Mouse (Mus musculus) heart, postnatal 25 days (tissue): ENCODE results near the gene Nfatc4. TPM values are rescaled to one million over a fixed set of nuclear protein-coding genes. Genes with fewer than 3 reads are reported as not detected.
A peak's percentile ranks its signal among the peaks of the same experiment; 100 is the strongest.

Experiments
- DNase-seq: peaks from one replicate; pipeline ENCODE4 v3.0.0; 2022; ENCODE audit warnings: low spot score
- intact Hi-C: fragments of 180-260 bp; cut with DNase I; formaldehyde crosslinking; loops from one replicate; pipeline ENCODE4 v1.15.1; 2025
- total RNA-seq, 2 experiments: library from RNA; stranded (reverse); gene quantifications; 2 replicates each; pipeline ENCODE4 v1.2.3; 2021

Nfatc4 gene
- total RNA-seq, 2 experiments from 2014 or later: 3.9 to 5.5 TPM

DNA sequence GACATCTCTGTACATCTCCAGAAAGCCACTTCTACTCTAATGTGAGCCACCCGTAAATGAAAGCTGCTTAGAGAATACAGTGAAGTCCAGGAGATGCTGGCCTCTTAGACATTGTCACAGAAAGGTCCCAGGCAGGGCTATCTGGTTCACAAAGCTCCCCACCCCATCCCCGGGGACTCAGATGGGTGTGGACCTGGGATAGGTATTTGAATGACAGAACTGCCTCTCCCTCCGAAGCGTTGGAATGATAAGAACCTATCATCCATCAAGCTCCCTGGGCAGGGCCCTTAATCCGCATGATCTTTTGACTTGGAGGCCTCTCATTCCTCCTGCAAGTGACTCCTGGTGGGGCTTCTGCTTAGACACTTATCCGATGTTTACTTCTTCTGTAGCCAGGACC lies 27.9 kb downstream of the Nfatc4 start:
- no peak for DNase-seq
- intact Hi-C loops: no loop called here

DNA sequence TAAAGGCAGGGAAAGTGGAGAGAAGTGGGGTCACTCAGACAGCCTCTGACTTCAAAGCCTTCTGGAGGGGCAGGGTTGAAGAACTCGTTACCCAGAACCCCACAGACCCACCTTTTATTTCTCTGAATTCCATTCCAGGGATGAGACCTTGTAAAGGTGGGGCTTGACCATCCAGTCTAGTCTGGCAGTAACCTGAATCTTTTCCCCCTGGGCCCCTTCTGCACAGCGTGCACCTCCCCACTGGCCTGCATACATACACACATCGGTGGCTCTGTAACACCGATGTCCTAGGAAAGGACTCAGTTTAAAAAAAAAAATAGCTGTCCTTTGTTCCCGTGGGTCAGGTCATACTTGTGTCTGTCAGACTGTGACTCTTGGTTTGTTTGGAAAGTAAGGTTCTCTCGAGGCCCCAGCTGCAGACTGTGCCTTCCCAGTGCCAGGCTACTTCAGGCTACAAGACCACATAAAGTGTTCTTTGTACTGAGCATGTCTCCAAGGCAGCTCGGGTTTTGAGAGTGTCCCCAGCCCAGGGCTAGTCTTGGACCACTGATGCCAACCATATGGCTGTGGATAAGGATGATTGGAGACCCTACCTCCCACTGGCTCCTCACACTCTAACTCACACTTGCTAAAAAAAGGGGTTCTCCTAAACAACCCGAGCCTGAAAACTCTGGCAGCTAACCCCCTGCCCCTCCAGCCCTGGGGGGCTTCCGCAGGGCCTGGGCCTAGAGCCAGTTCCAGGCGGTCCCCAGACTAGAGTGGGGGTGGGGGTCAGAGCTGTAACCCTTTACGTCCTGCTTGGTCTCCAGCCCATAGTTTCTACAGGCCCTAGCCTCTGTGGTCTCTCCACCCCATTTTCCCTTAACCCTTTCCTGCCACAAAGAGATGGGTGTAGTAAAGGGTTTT lies 30.0 kb downstream of the Nfatc4 start:
- no peak for DNase-seq

DNA sequence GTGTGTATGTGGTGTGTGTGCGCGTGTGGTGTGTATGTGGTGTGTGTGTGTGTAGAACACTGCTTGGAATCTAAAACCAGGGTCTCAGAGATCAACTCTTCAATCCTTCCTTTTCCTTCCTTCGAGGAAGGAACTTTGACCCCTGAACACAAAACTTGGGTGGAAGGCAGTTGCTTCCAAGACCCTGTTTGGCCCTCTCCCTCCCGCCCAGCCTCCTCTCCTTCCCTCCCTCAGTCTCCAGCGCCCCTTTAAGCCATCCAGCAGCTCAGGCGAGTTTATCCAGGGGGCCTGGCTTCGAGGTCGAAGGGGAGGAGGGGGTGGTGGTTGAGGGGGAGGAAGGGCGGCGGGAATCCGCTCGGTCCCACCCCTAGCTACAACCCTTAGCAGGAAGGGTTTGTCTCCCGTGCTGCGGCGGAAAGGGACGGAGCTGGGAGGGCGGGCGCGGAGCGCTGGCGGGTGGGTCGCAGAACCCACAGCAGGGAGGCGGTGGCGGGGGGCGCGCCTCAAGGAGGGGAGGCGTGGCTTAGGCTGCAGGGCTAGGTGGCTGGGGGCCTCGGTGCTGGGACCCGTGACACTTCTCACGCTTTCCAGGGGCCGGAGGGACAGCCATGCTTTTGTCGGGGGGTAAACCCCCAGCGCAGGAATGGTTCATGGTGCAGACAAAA lies 30.8 kb downstream of the Nfatc4 start, which contains the start of gene Nynrin:
Gene Nynrin, plus strand, starts transcription at position 390 of the 665 bp plus-strand sequence.
- intact Hi-C loops: no loop called here
- peak; percentile 72 for DNase-seq

More for the DNA sequence above, 30.0 kb downstream of the Nfatc4 start:
- intact Hi-C loops: no loop called here

DNA sequence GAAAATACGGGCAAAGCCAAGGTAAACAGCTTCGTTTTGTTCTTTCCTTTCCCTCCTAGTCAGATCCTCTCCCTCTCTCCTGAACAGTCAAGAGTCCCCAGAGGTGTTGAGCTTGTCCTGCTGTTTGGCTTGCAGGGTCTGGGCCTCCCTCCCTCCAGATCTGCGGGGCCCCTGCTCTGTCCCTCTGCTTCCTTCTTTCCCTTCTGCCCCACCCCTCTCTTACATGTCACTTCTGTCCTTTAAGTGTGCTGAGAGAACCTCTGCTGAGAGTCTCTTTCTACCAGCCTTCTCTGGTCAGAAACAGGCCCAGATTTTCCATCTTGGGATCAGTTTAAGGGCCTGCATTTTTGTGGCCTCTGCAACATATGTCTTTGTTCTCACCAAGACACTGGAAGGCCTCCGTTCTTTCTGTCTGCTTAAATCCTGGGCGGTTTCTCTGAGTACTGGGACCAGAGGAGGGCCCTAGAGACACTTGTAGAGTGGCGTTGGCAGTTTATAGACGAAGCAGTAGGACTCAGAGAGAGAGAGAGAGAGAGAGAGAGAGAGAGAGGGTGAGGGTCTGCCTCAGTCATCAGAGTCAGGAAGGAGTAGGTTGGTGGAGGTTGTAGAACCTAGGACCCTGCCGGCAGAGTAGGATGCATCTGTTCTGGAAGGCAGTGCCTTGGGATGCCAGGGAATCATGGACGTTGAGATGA lies 31.6 kb downstream of the Nfatc4 start:
- DNase-seq: no peak
- intact Hi-C loops: no loop called here

DNA sequence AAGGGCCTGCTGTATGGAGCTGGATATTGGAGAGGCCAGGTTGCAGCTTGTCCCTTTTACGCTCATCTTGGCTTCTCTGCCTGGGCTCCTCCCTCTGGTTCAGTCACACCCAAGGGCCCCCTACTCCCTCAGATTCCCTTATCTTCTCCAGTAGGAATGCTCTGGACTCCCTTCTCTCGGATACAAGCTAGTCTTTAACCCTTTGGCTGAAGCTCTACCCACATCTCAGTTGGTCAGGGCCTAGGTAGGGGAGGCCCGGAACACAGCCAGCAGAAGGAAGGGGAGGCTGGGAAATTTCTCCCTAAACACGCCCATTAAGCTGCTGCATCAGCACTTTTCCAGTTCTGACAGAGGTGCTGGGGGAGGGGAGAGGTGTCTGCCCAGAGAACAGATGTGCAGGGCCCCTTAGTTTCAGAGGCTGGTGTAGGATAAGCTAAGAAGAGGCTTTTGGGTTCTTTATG lies 32.2 kb downstream of the Nfatc4 start:
- intact Hi-C loops: no loop called here
- DNase-seq: no peak

DNA sequence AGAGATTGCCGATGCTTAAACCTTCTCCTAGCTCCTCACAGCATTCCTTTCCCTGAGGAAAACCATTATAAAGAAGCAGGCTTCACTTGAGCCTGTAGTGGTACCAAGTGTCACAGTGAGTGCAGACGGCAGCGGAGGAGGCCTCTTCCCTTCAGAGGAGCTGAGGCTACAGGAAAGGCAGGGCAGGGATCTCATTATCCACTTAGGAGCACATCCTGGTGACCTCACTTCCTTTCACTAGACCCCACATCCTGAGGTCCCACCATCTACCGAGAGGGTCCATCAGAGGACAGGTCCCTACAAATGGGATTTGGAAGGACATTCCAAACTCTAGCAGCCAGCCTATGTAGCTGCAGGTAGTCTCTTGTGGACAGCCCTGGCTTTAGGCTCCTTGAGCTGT lies 34.6 kb downstream of the Nfatc4 start:
- intact Hi-C loops: no loop called here
- no peak for DNase-seq

DNA sequence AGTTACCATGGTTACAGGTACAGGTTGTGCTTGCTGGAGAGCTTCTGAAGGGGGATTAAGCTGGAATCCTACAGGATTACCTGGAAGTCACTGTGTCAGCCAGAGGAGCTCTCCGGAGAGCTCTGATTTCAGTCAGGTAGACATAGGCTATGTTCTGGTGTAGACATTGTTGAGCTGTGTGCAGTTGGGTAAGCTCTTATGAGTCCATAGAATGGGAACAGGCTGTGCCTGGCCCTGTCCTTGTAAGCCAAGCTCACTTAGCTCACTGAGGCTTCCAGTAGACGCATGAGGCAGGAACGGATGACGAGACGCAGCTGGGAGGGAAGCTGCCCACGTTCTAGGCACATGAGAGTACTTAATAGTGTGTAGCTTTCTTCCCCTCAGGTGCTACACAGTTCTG lies 39.2 kb downstream of the Nfatc4 start:
- intact Hi-C loops: loop anchor here (2.0 kb wide), 1 partner anchor 81 kb away; no protein-coding TSS in a partner anchor

DNA sequence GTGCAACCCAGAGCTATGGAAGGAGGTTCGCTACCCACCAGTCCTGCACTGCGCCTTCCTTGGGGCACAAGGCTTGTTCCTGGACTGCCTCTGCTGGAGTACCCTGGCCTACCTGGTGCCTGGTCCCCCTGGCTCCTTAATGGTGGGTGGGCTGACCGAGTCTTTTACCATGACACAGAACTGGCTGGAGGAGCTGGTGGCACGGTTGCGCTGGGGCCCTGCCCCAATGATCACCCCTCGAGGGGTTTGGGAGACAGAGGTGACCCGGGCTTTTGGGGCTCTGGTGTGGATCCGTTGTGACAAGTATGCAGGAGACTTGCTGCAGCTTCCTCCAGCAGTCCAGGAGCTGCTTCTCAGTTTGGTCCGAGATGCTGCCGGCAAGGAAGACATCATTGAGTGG lies 40.0 kb downstream of the Nfatc4 start:
- no peak for DNase-seq
- intact Hi-C loops: loop anchor here (2.0 kb wide), 1 partner anchor 82 kb away; no protein-coding TSS in a partner anchor

More for the DNA sequence above, 39.2 kb downstream of the Nfatc4 start:
- DNase-seq: no peak

DNA sequence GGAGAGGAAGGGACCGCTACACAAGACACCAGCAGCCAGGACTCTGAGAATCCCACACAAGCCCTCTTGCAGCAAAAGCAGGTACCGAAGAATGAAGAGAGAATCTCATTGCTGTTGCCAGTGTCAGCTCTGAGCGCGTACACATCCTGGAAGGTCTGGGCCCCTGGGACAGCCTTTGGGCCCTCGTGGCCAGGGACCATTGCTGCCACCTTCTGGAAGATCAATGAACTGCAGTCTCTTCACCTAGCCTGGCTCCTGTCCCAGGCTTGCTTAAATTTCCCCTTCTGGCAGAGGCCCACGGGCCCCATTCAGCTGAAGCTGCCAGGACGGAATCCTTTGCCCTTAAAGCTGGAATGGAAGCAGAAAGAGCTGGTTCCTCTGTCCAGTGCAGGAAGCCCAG lies 40.8 kb downstream of the Nfatc4 start:
- DNase-seq: peak; percentile 55
- intact Hi-C loops: loop anchor here (1.0 to 2.0 kb wide), 2 partner anchors 41 to 83 kb away; no protein-coding TSS in a partner anchor

DNA sequence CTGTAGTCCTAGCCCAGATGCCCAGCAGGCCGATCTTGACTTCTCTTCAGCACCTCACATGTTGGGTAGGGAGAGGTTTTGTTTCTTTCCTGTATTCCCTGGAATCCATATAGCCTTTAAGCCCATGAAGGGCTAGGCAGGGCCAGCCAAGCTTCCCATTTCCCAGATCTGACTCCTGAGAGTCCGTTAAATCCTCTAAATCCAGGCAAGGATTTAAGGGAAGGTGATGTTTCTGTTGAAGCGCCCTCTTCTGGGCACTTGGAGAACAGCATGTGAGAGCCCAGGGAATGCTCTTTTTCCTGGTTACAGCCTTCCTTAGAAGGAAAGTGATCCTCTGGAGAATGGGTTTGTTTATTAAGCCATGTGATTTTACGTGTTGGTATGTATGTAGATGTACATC lies 44.0 kb downstream of the Nfatc4 start:
- intact Hi-C loops: no loop called here
- DNase-seq: no peak

DNA sequence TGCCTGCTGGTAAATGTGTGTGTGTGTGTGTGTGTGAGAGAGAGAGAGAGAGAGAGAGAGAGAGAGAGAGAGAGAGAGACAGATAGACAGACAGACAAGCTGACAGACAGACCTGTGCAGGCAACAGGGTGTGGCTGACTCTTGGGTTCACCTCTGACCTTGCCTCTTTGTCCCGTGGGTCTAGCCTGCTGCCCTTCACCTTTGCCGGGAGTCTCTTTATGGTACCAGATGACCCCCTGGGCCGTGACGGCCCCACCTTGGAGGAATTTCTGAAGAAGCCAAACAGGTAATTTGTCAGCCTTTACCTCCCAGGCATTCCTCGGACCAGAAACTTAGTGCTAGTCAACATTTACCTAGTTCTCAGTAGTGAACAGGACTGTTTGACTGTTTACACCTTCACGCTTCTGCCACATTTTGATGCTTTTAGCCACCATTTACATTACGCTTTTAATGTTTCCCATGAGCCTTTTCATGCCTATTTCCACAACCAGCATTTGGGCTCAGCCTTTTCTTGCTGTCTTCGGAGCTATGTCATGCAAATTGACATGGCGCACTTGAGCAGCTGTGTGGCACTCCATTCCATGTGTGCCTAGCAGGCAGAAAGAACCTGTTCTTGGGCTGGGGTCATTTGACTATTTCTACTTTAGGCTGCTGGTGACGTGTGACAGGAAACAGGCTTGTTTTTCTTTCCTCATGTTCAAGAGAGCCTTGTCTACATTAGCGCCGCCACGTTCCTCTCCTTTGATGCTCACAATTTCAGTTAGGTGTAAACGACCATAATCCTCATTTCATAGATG lies 45.5 kb downstream of the Nfatc4 start:
- intact Hi-C loops: no loop called here
- no peak for DNase-seq

DNA sequence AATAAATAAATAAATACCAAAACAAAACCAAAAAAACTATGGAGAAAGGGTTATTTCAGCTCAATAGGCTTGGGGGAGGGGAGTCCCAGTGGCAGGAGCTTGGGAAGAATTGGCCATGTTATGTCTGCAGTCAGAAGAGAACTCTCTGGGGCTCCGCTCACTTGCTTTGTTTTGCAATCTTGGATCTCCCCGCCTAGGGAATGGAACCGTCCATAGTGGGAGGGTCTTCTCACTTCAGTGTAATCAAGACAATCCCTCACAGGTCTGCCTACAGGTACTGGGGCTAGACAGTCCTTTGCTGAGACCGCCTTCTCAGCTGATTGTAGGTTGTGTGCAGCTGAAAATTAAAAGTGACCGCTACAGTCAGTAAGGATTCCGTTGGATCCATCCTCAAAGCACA lies 46.6 kb downstream of the Nfatc4 start:
- intact Hi-C loops: no loop called here
- DNase-seq: no peak

DNA sequence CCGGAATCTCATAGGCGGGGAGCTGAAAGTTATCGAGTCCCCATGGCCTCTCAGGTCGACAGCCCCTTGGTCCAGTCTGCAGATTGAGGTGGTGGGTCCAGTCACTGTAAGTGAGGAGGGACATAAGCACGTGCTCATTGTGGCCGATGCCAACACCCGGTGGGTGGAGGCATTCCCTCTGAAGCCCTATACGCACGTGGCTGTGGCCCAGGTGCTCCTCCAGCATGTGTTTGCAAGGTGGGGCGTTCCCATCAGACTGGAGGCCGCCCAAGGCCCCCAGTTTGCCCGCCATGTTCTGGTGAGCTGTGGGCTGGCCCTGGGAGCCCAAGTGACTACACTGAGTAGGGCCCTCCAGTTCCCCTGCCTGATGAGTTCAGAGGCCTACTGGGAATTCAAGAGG lies 49.1 kb downstream of the Nfatc4 start:
- DNase-seq: no peak
- intact Hi-C loops: no loop called here

DNA sequence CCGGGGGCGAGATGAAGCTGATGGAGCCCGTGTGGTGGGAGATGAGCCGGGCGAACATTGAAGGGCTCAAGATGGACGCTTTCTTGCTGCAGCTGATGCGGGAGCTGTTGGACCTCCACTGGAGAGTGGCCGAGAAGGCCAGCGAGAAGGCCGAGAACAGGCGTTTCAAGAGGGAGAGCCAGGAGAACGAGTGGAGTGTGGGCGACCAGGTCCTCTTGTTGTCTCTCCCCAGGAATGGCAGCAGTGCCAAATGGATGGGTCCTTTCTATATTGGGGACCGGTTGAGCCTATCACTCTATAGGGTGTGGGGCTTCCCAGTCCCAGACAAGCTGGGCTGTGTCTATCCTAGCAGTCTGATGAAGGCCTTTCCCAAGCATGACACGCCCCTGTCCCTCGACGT lies 49.6 kb downstream of the Nfatc4 start:
- DNase-seq: no peak
- intact Hi-C loops: no loop called here

DNA sequence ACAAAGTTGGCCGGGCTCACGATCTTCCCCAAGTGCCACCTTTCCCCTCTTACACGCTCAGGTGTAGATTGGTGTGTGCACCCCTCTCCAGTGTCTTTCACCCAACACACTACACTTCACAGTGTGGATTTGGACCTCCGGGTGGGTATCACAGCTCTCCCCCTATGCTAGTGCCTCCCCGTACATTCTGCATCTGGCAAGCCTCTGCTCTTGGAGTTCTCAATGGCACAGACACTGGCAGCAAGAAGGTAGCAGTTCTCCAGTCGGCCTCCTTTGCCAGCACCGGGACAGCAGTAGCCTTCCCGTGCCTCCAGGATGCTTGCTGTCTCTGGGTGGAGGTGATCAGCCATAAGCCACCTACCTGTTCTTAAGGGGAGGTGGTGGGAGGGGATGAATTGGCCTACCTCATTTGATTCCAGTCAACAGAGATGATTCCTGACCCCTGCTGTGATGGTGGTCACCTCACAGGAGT lies 50.3 kb downstream of the Nfatc4 start:
- intact Hi-C loops: no loop called here
- DNase-seq: no peak

DNA sequence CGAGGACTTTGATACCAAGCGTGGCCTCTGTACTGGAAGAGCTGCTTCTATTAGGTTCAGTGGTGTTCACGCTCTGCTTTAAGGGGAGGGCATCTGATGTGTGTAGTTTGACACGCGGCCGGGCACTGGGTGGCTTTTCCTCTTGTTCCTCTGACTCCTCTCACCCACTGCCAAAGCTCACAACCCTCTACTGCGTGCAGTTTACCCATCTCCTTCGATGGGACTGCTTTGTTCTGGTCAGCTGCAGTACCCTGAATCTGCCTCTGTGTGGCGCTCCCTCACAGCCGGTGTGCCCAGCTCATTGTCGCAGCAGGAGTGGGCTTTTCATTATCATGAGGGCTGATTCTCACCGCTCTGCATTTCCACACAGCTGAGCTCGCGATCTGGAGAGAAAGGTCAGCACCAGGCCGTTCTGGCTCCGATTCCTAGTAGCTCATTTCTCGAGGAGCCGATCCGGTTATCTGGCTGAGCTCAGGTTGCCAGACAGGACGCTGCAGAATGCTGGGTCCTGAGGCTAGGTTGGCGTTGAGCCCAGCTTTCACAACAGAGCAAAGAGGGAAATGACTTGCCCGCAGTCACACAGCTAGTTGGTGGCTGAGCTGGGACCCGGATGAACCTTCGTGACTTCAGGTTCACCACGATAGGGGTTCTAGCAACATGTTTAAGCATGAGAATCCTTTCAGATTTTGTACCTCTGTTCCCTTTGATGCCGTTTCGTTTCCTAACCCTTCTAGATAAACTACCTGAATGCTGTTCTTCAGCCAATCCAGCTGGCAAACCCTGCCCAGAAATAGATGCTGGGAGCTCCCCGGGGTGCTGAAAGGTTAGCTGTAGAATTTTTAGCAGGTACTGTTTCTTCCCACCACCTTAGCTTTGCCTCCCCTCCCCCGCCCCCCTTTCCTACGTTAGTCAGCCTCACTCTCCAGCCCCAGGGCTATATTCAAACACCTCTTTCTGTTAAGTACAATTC lies 51.1 kb downstream of the Nfatc4 start:
- intact Hi-C loops: loop anchor here (1.0 kb wide), 1 partner anchor 44 kb away; no protein-coding TSS in a partner anchor

DNA sequence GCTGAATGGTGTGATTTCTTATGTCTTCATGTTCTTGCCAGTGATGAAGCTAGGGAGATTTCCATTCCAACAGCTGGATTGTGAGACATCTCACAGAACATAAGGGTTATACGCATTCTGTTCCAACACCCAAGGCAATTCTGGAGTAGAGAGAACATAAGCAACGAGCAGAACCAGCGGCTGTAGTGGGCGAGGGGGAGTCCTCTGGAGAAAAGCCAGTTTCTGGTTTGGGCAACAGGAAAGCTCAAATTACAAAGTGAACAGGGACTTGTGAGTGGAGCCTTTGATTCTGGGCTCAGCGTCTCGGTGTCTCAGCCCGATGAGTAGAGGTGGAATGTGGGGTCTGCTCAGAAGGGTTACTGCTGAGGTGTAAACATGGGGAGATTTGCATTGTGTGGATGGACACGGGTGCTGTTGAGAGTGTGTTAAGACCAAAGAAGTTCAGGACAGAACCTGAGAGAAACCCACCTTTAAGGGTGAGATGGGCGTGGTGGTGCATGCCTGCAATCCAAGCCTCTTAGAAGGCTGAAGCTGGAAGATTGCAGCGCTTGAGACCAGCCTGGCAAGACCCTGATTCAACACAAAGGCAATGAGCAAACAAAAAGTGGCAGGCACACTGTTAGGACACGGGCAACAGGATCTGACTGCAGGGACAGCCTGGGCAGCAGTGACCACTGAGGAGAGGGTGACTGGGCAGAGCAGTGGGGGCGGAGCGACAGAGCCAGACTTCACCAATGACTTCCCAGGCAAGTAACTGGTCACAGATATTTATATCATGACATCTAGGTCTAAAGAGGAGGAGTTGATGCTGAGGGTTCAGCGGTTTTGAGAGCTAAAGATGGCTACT lies 54.7 kb downstream of the Nfatc4 start:
- intact Hi-C loops: no loop called here

More for the DNA sequence above, 51.1 kb downstream of the Nfatc4 start:
- peak; percentile 55 for DNase-seq

More for the DNA sequence above, 54.7 kb downstream of the Nfatc4 start:
- DNase-seq: no peak
